Mouse (Mus musculus) heart, embryonic 11.5 days (tissue): ENCODE measurements around the gene Hps1. TPM values are rescaled to one million over a fixed set of nuclear protein-coding genes. Genes with fewer than 3 reads are reported as not detected.
"Not testable (repeated sequence)": the region's sequence is repeated elsewhere in the genome, so short reads cannot be mapped to it uniquely, and the experiment has no call there.

Experiments
- ATAC-seq: fragments of 200-750 bp; cut with Nextera tagmentation; replicated peaks from 2 replicates; pipeline ENCODE4 v1.8.0; 2017; ENCODE audit warnings: moderate library complexity; ENCODE audit not compliant: insufficient number of reproducible peaks, low FRiP score, low TSS enrichment
- H3K27ac ChIP-seq: fragments of 300-500 bp; sonication (generic); 2 replicates; pipeline ENCODE4 v1.5.1; 2014; ENCODE audit warnings: mild to moderate bottlenecking, low read depth, low read length
- H3K27me3 ChIP-seq: fragments of 300-500 bp; sonication (generic); 2 replicates; pipeline ENCODE4 v1.6.1; 2014; ENCODE audit warnings: mild to moderate bottlenecking, low read length, mixed read lengths; ENCODE audit not compliant: control insufficient read depth, insufficient read depth
- H3K36me3 ChIP-seq: fragments of 300-500 bp; sonication (generic); 2 replicates; pipeline ENCODE4 v1.6.1; 2014; ENCODE audit warnings: mild to moderate bottlenecking, low read length, moderate library complexity, mixed read lengths; ENCODE audit not compliant: control insufficient read depth, insufficient read depth
- H3K4me1 ChIP-seq: fragments of 300-500 bp; sonication (generic); 2 replicates; pipeline ENCODE4 v1.6.1; 2014; ENCODE audit warnings: low read length; ENCODE audit not compliant: control insufficient read depth, insufficient read depth
- H3K4me2 ChIP-seq: fragments of 300-500 bp; sonication (generic); 2 replicates; pipeline ENCODE4 v1.6.1; 2014; ENCODE audit warnings: mild to moderate bottlenecking, moderate library complexity
- H3K4me3 ChIP-seq: fragments of 300-500 bp; sonication (generic); 2 replicates; pipeline ENCODE4 v1.5.1; 2014; ENCODE audit warnings: low read depth, low read length
- H3K9ac ChIP-seq: fragments of 300-500 bp; sonication (generic); 2 replicates; pipeline ENCODE4 v1.6.1; 2014; ENCODE audit warnings: mild to moderate bottlenecking, low read depth, low read length, moderate library complexity
- H3K9me3 ChIP-seq: fragments of 300-500 bp; sonication (generic); replicated peaks from 2 replicates; pipeline ENCODE4 v1.6.1; 2016; ENCODE audit warnings: low read length; ENCODE audit not compliant: control insufficient read depth
- WGBS: fragments of 180-500 bp; shearing (Covaris S2); extraction: QIAGEN DNeasy Blood & Tissue Kit; methylation state at CpG from one replicate; pipeline ENCODE4 v1.1.7; 2014; ENCODE audit not compliant: insufficient replicate concordance; 5-methylcytosine and 5-hydroxymethylcytosine counted together
- polyA plus RNA-seq: library from polyadenylated mRNA; unstranded; fragments of >200 nt; fragmentation: Nextera tagmentation; extraction: Ambion mirVana; gene quantifications from 2 replicates; pipeline ENCODE4 v1.2.1, GENCODE M21; 2014

Hps1 gene
- polyA plus RNA-seq, 1 experiment from 2014 or later, result 8.2 TPM

DNA sequence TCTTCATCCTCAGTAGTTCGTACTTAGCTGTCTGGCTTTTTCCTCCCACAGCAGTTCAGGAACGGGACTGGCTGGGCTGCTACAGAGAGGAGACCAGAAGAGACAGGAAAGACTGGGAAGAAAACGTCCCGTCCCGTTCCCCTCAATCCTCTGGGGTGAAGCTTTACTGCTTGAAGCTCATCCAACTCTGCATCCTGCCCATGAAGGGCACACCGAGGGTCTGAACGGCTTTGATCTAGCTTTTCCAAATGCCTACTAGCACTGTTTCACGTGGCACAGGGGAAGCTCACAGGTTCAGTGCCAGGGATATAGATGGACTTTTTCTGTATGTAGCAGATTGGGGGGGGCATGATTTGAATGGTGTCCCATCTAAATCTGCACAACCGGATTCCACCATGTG, 16.0 kb upstream of the Hps1 start:
- Histone ChIP-seq H3K9me3 (no peaks in the 10 kb centered on the region), H3K4me3 (peak overlapping the region; percentile 44), H3K4me2 (peak overlapping the region; percentile 82), H3K27ac (no peak overlapping the region), H3K9ac (no peak overlapping the region), H3K36me3 (no peaks in the 10 kb centered on the region), H3K4me1 (peaks cover 3% of the 10 kb centered on the region; the same call in 1 of the 2 replicates), H3K27me3 (peaks cover 10% of the 10 kb centered on the region; the same call in 1 of the 2 replicates)
- 35% methylated on average over 9 of the region's 9 CpGs for WGBS
- no peak for ATAC-seq

DNA sequence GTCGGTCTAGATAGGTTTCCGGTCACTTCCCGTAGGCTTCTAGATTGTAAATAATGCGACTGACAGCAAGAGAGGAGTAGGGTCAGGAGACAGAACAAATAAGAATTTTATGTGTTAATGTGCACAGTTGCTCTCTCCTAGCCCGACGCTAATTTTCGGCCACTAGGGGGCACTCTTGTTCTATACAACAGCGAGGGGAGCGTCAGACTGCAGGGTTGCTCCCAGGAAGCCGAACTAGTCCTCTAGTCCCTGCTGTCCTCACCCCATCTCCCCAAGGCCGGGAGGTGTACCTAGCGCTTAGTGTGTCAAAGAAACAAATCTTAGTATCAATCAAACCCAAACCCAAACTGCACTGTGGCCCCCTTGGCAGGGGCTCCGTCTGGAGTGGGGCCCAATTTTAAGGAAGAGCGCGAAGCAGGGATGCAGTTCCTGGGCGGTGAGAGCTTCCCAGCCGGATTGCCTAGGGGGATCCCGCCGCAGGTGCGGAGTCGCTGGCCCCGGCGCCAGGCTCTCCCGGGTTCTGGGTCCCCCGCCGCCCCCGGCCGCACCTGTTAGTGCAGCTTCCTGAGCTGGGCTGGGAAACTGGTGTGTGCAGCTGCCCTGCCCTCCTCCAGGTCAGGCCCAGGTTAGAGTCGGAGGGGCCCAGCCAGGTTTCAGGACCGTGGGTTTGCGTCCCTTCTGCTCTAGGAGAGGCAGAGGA, 15.3 kb upstream of the Hps1 start:
- WGBS, result 1% methylated on average over 31 of the region's 31 CpGs

DNA sequence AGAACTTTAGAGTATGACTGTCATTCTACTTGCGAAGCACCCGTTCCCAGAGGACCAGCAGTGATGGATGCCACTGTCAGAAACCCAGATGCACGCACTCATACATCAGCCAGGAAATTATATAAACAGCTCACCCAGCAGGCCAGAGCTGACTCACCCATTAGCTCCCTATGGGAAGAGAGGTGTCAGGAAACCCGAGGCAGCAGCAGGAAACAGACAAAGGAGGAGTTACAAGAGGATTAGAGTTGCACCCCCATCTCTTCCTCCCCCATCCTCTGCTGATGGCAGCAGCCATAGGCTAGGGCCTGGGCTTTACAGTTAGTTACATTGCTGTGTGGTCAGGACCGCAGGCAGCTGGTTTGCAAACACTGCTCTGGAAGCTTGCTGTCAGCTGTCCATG, 8.5 kb upstream of the Hps1 start:
- no peak for ATAC-seq
- Histone ChIP-seq H3K9me3 (no peaks in the 10 kb centered on the region), H3K27me3 (peaks cover 12% of the 10 kb centered on the region; the same call in 1 of the 2 replicates), H3K9ac (0 out of 2 replicates have a peak overlapping the region, but pooled peaks have one; percentile 28), H3K27ac (no peak overlapping the region), H3K4me2 (no peak overlapping the region), H3K36me3 (no peaks in the 10 kb centered on the region), H3K4me1 (no peaks in the 10 kb centered on the region; the same call in 1 of the 2 replicates), H3K4me3 (no peak overlapping the region)
- WGBS, result 31% methylated on average over 5 of the region's 5 CpGs

More for the DNA sequence above, 15.3 kb upstream of the Hps1 start:
- peak; percentile 67 for ATAC-seq
- Histone ChIP-seq H3K36me3 (no peaks in the 10 kb centered on the region), H3K4me3 (peak overlapping the region; percentile 44), H3K27ac (no peak overlapping the region), H3K27me3 (peaks cover 10% of the 10 kb centered on the region; the same call in 1 of the 2 replicates), H3K4me1 (peaks cover 3% of the 10 kb centered on the region; the same call in 1 of the 2 replicates), H3K9ac (no peak overlapping the region; the same call in 1 of the 2 replicates), H3K9me3 (no peaks in the 10 kb centered on the region), H3K4me2 (peak overlapping the region; percentile 82)

DNA sequence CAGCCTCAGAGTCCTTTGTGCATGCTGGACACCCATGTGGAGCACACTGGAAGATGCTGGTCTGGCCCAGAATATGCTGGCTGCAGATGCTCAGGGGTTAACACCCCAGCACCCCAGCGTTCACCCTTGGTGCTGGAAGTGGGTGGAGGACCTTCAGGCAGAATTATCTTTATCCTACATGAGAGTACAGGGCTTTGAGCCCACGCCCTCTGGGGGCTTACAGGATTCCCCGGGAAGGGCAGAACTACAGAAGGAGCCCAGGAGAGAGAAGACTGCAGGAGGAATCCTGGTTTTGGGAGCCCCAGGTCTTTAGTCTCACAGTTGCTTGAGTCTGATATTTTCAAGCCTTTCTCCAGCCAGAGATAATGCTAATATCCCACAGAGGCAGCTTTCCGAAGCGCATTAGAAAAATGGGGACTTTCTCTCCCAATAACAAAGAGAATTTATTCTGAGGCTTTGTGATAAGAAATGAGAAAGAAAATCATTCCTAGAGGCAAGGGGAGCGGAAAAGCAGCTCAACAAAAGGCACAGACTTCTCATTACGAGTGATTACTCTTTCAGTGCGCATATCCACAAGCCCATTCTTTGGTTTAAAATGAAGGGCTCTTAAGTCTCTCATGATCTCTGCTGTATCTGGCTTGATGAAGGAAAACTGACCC, 5.9 kb upstream of the Hps1 start:
- Histone ChIP-seq H3K4me1 (no peaks in the 10 kb centered on the region; the same call in 1 of the 2 replicates), H3K36me3 (no peaks in the 10 kb centered on the region), H3K9me3 (no peaks in the 10 kb centered on the region), H3K4me2 (no peak overlapping the region), H3K27me3 (peaks cover 12% of the 10 kb centered on the region; the same call in 1 of the 2 replicates), H3K27ac (no peak overlapping the region), H3K4me3 (no peak overlapping the region), H3K9ac (no peak overlapping the region)
- WGBS, result 47% methylated on average over 8 of the region's 8 CpGs
- no peak for ATAC-seq

DNA sequence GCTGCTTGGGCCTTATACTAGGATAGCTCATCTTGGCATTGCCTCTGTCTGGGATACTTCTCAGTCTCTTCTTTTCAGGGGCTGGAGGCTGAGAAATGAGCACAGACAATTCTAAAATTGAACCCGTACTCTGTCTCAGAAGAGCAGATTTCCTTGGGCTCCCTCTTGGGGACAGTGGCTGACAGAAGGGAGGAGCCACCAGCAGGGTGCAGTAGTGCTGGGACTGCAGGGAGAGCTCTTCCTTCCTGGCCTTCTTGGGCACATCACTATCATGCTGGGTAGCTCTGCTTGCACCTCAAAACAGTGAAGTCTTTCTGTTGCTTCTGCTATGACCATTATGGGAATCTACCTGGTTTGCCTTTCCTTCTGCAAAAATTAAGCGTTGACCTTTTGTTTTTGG, 5.4 kb upstream of the Hps1 start:
- no peaks in the 10 kb centered on the region for H3K9me3 ChIP-seq
- H3K36me3 ChIP-seq, result no peaks in the 10 kb centered on the region
- no peak overlapping the region for H3K27ac ChIP-seq
- no peak overlapping the region for H3K9ac ChIP-seq
- H3K4me1 ChIP-seq, result no peaks in the 10 kb centered on the region; the same call in 1 of the 2 replicates
- ATAC-seq, result no peak
- H3K4me2 ChIP-seq, result no peak overlapping the region
- WGBS, result 17% methylated on average over 2 of the region's 2 CpGs
- peaks cover 12% of the 10 kb centered on the region; the same call in 1 of the 2 replicates for H3K27me3 ChIP-seq
- H3K4me3 ChIP-seq, result no peak overlapping the region

GRCm38 (mm10) chr19:42780156-42780538, 369 bp upstream of the Hps1 start:
- H3K36me3 ChIP-seq, H3K9me3 ChIP-seq, ATAC-seq, H3K27me3 ChIP-seq, H3K4me1 ChIP-seq: not testable (repeated sequence)
- 48% methylated on average over 7 of the region's 7 CpGs for WGBS
- peak overlapping the region; percentile 81 for H3K4me2 ChIP-seq
- H3K9ac ChIP-seq, result peak overlapping the region; percentile 78
- H3K27ac ChIP-seq, result peak overlapping the region; percentile 63
- H3K4me3 ChIP-seq, result peak overlapping the region; percentile 64

DNA sequence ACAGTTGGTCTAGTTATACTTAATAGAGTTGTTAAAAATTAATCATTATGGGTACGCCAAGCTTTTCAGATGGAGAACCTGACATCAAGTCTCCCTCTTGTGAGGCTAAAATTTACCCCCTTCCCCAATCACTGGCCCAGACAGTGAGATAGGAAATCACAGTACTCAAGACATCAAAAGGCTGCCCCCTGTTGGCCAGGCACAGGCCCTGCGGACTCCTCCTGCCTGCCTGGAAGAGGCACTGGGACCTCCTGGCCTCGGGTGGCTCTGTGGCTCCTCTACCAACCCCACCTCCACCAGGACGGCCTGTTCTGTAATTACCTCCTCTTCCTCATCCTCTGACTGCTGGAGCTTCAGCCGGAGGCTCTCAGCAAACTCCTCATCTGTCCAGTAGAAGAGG, 2.0 kb downstream of the Hps1 start:
- Histone ChIP-seq H3K4me2 (no peak overlapping the region), H3K4me3 (no peak overlapping the region), H3K9ac (no peak overlapping the region), H3K4me1 (no peaks in the 10 kb centered on the region), H3K9me3 (no peaks in the 10 kb centered on the region), H3K27ac (no peak overlapping the region), H3K27me3 (no peaks in the 10 kb centered on the region), H3K36me3 (no peaks in the 10 kb centered on the region)
- ATAC-seq, result no peak
- 77% methylated on average over 5 of the region's 5 CpGs for WGBS

- no peak for ATAC-seq
- H3K4me2 ChIP-seq, result no peak overlapping the region
- H3K27ac ChIP-seq, result no peak overlapping the region
- H3K9me3 ChIP-seq, result no peaks in the 10 kb centered on the region
- no peaks in the 10 kb centered on the region for H3K4me1 ChIP-seq
- H3K9ac ChIP-seq, result no peak overlapping the region
- no peak overlapping the region for H3K4me3 ChIP-seq
- 97% methylated on average over 1 of the region's 1 CpGs for WGBS
- no peaks in the 10 kb centered on the region for H3K36me3 ChIP-seq
- no peaks in the 10 kb centered on the region for H3K27me3 ChIP-seq
These were observed 3.0 kb downstream of the Hps1 start for GRCm38 (mm10) chr19:42776813-42777212.
